Comparison of ENCODE assay signal across 19 mouse cellular contexts in the genomic region with DNA sequence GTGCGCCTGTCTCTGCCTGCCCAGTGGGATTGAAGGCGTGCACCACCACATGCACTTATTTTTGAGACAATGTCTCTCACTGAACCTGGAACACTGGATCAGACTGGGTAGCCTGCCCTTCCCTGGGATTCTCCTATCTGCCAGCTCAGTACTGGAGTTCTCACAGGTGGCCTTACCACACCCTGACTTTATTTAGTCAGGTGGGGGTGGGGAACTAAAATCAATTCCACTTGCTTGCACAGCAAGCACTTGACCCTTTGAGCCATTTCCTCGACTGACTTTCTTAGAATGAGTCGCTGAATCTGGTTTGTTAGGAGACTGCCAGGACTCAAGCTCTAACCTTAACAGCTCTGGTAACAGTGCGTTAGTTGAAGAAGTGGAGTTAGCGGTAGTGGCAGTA. TPM values are rescaled to one million over a fixed set of nuclear protein-coding genes. Genes with fewer than 3 reads are reported as not detected.
DNase-seq lines count a peak whose midpoint lies in the region; ATAC-seq and TF ChIP-seq lines count a peak whose summit lies in the region.
"Had no signal": no experiment of that assay in that cellular context is flagged by ENCODE, and none has a peak within 500 bp of the region (broad histone marks: within the 10 kb centered on the region; RNA-seq: fewer than 3 reads in every experiment).

No protein-coding gene starts in this region.

- no peaks in the 10 kb centered on the region for H3K36me3 ChIP-seq in lung, embryonic 15.5 days
- no peaks in the 10 kb centered on the region for H3K36me3 ChIP-seq in E14TG2a.4 (ENCODE audit: insufficient read depth, low read length)
- H3K36me3 ChIP-seq in intestine, embryonic 15.5 days, result no peaks in the 10 kb centered on the region

- no peaks in the 10 kb centered on the region for H3K9me3 ChIP-seq in lung, embryonic 15.5 days
- H3K9me3 ChIP-seq in E14TG2a.4 (ENCODE audit: low read length), result no peaks in the 10 kb centered on the region
- H3K9me3 ChIP-seq in intestine, embryonic 15.5 days, result no peaks in the 10 kb centered on the region

- WGBS in lung, embryonic 15.5 days, result 50% methylated on average over 6 of the region's 6 CpGs
- 53% methylated on average over 6 of the region's 6 CpGs for WGBS in intestine, embryonic 15.5 days
- WGBS in cerebellum, adult 2 months, result 84% methylated on average over 6 of the region's 6 CpGs

- peaks cover 14% of the 10 kb centered on the region for H3K4me1 ChIP-seq in lung, embryonic 15.5 days
- H3K4me1 ChIP-seq in E14TG2a.4 (replicated peaks; ENCODE audit: low read depth, low read length), result peaks cover 41% of the 10 kb centered on the region
- peaks cover 17% of the 10 kb centered on the region for H3K4me1 ChIP-seq in intestine, embryonic 15.5 days (replicated peaks)
- H3K4me1 ChIP-seq in cerebellum, adult 2 months (ENCODE audit: control insufficient read depth, insufficient read depth, low read length), result no peaks in the 10 kb centered on the region

- H3K4me2 ChIP-seq in lung, embryonic 15.5 days, result peak overlapping the region; percentile 18
- H3K4me2 ChIP-seq in intestine, embryonic 15.5 days (replicated peaks), result 0 out of 2 replicates have a peak overlapping the region, but pooled peaks have one; percentile 19
- H3K4me2 ChIP-seq: hindbrain, embryonic 14.5 days had no signal

- ATAC-seq in lung, embryonic 15.5 days (ENCODE audit: borderline replicate concordance, extremely low read depth, low FRiP score, low TSS enrichment), result peak; percentile 19; the same call in 1 of the 2 replicates
- ATAC-seq in intestine, embryonic 15.5 days, result peak; percentile 70
- ATAC-seq in erythroblast, adult 5-6 weeks (replicated peaks; ENCODE audit: low FRiP score, poor library complexity, severe bottlenecking), result no peak
- ATAC-seq: forebrain, embryonic 14.5 days had no signal

- H3K27me3 ChIP-seq in lung, embryonic 15.5 days, result no peaks in the 10 kb centered on the region
- H3K27me3 ChIP-seq in E14TG2a.4 (ENCODE audit: insufficient read depth, low read length), result no peaks in the 10 kb centered on the region
- no peaks in the 10 kb centered on the region for H3K27me3 ChIP-seq in intestine, embryonic 15.5 days (replicated peaks)
- H3K27me3 ChIP-seq in cerebellum, adult 2 months (ENCODE audit: control insufficient read depth, insufficient read depth, low read length), result no peaks in the 10 kb centered on the region

- no peak overlapping the region for H3K4me3 ChIP-seq in lung, embryonic 15.5 days
- H3K4me3 ChIP-seq in E14TG2a.4 (replicated peaks; ENCODE audit: low read length), result peak overlapping the region; percentile 37; the same call in 1 of the 2 replicates
- no peak overlapping the region for H3K4me3 ChIP-seq in intestine, embryonic 15.5 days (replicated peaks)
- H3K4me3 ChIP-seq in cerebellum, adult 2 months (replicated peaks; ENCODE audit: insufficient read depth, low read depth, low read length), result no peak overlapping the region

- DNase-seq in lung, postnatal 4 days, result no peak
- DNase-seq in lung, postnatal 36 days, result peak; percentile 65
- DNase-seq in layer of hippocampus, adult 9-10 months (ENCODE audit: low spot score), result no peak
- DNase-seq in cerebellum, adult 2 months, result no peak
- DNase-seq: adrenal gland, adult 2 months; cerebellum, adult 8-10 months; heart, postnatal 10 days; kidney, adult 8-10 months; kidney, postnatal 36 days; layer of hippocampus, postnatal 36 days had no signal

- H3K27ac ChIP-seq in lung, embryonic 15.5 days, result peak overlapping the region; percentile 30; the same call in 1 of the 2 replicates
- H3K27ac ChIP-seq in intestine, embryonic 15.5 days, result no peak overlapping the region
- H3K27ac ChIP-seq in cerebellum, adult 2 months (ENCODE audit: insufficient read depth, low read length), result no peak overlapping the region
- H3K27ac ChIP-seq: hindbrain, embryonic 14.5 days had no signal

- TF ChIP-seq CTCF in E14TG2a.4 (conservative IDR thresholded peaks at IDR 0.05; ENCODE audit: low read length), result no peak
- no peak for TF ChIP-seq CTCF in cerebellum, adult 2 months (IDR thresholded peaks at IDR 0.05; ENCODE audit: borderline replicate concordance, insufficient read depth, low read depth, low read length)

- H3K9ac ChIP-seq in lung, embryonic 15.5 days, result no peak overlapping the region
- H3K9ac ChIP-seq in intestine, embryonic 15.5 days, result no peak overlapping the region
- H3K9ac ChIP-seq: hindbrain, embryonic 14.5 days had no signal

- no peak for TF ChIP-seq POLR2A in cerebellum, adult 2 months (IDR thresholded peaks at IDR 0.05; ENCODE audit: borderline replicate concordance, insufficient read depth, low read length)

RNA-seq across cellular contexts. Expression of a gene that starts 0.5 kb away (rescaled TPM):
- polyA plus RNA-seq in lung, embryonic 15.5 days (2015; fragmentation: Nextera tagmentation; extraction: Ambion mirVana), result 0.08 and 0.59 TPM in 2 replicates
- 0.19 and 0.21 TPM in 2 replicates for polyA plus RNA-seq in intestine, embryonic 15.5 days (2015; fragmentation: Nextera tagmentation; extraction: Ambion mirVana)
- total RNA-seq in erythroblast, adult 5-6 weeks (2015; ENCODE audit: low replicate concordance), result 1.3 and 2.3 TPM in 2 replicates
- total RNA-seq in erythroblast, adult 5-6 weeks (2017; ENCODE audit: low replicate concordance), result 3.5 and 4.0 TPM in 2 replicates
- 0.10 TPM in 1 of 2 replicates, not detected in the other for polyA plus RNA-seq in cerebellum, adult 2 months (2012; rRNA removed)
- total RNA-seq: midbrain, postnatal 0 days had no signal
- polyA plus RNA-seq: adrenal gland, adult 2 months; hindbrain, embryonic 14.5 days; limb, embryonic 11.5 days; midbrain, postnatal 0 days; neural tube, embryonic 11.5 days had no signal

RNA-seq across cellular contexts. Expression of a gene that starts 40.1 kb away (rescaled TPM):
- 6.7 and 7.8 TPM in 2 replicates for polyA plus RNA-seq in lung, embryonic 15.5 days (2015; fragmentation: Nextera tagmentation; extraction: Ambion mirVana)
- 6.6 and 7.0 TPM in 2 replicates for polyA plus RNA-seq in intestine, embryonic 15.5 days (2015; fragmentation: Nextera tagmentation; extraction: Ambion mirVana)
- total RNA-seq in erythroblast, adult 5-6 weeks (2015; ENCODE audit: low replicate concordance), result 5.0 and 7.3 TPM in 2 replicates
- 7.0 and 7.7 TPM in 2 replicates for total RNA-seq in erythroblast, adult 5-6 weeks (2017; ENCODE audit: low replicate concordance)
- polyA plus RNA-seq in cerebellum, adult 2 months (2012; rRNA removed), result 31.2 and 34.0 TPM in 2 replicates
